Mouse (Mus musculus) left cerebral cortex, postnatal 36 days (tissue): ENCODE measurements at regions not wholly inside any gene's neighbourhood (a gene's known extent, or its start where the extent isn't known, plus 50 kb on each side); places are given as distances from the start of the nearest gene placed in this dataset.

Experiments
- DNase-seq, 2 experiments: peaks; one replicate each; pipeline ENCODE4 v3.0.0; 2021 to 2022; ENCODE audit warnings: low spot score in 2 of 2, mixed read lengths in 1 of 2
- intact Hi-C: fragments of 180-260 bp; cut with DNase I; formaldehyde crosslinking; loops from one replicate; pipeline ENCODE4 v1.15.1; 2025

GRCm38 (mm10) chr3:41857446-41857845, 115.0 kb downstream of the D3Ertd751e start:
- no peak for DNase-seq
- intact Hi-C loops: no loop called here

GRCm38 (mm10) chr3:41862674-41863073, 120.3 kb downstream of the D3Ertd751e start:
- intact Hi-C loops: no loop called here
- DNase-seq: no peak

- intact Hi-C loops: no loop called here
- no peak for DNase-seq
Measured at GRCm38 (mm10) chr3:41908952-41909351, 166.5 kb downstream of the D3Ertd751e start.

- intact Hi-C loops: no loop called here
- DNase-seq: no peak
Measured at GRCm38 (mm10) chr3:41913190-41913589, 170.8 kb downstream of the D3Ertd751e start.

- DNase-seq: peak in 1 of 2 experiments; percentile 10
- intact Hi-C loops: no loop called here
Measured at GRCm38 (mm10) chr3:41939843-41940242, 197.4 kb downstream of the D3Ertd751e start.

GRCm38 (mm10) chr3:41942964-41943363, 200.6 kb downstream of the D3Ertd751e start:
- intact Hi-C loops: no loop called here
- no peak for DNase-seq

GRCm38 (mm10) chr3:41949404-41949803, 207.0 kb downstream of the D3Ertd751e start:
- intact Hi-C loops: no loop called here
- DNase-seq: no peak

GRCm38 (mm10) chr3:41957385-41957784, 215.0 kb downstream of the D3Ertd751e start:
- intact Hi-C loops: no loop called here
- no peak for DNase-seq

GRCm38 (mm10) chr3:41960209-41960608, 217.8 kb downstream of the D3Ertd751e start:
- DNase-seq: no peak
- intact Hi-C loops: no loop called here

GRCm38 (mm10) chr3:41962923-41963322, 220.5 kb downstream of the D3Ertd751e start:
- DNase-seq: peak in 1 of 2 experiments; percentile 7
- intact Hi-C loops: no loop called here

- intact Hi-C loops: no loop called here
- peak in 1 of 2 experiments; percentile 5 for DNase-seq
Measured at GRCm38 (mm10) chr3:42006672-42007265, 264.4 kb downstream of the D3Ertd751e start.

GRCm38 (mm10) chr3:42023187-42023586, 280.8 kb downstream of the D3Ertd751e start:
- intact Hi-C loops: no loop called here
- no peak for DNase-seq

- DNase-seq: no peak
- intact Hi-C loops: no loop called here
Measured at GRCm38 (mm10) chr3:42039632-42040031, 297.2 kb downstream of the D3Ertd751e start.

GRCm38 (mm10) chr3:42040270-42040812, 297.9 kb downstream of the D3Ertd751e start:
- intact Hi-C loops: no loop called here
- DNase-seq: no peak

- intact Hi-C loops: no loop called here
Measured at GRCm38 (mm10) chr3:42040959-42041358, 298.5 kb downstream of the D3Ertd751e start.

GRCm38 (mm10) chr3:42057286-42057868, 315.0 kb downstream of the D3Ertd751e start:
- no peak for DNase-seq
- intact Hi-C loops: no loop called here

More at GRCm38 (mm10) chr3:42040959-42041358, 298.5 kb downstream of the D3Ertd751e start:
- no peak for DNase-seq

- DNase-seq: no peak
Measured at GRCm38 (mm10) chr3:42065093-42065935, 322.9 kb downstream of the D3Ertd751e start.

GRCm38 (mm10) chr3:42065962-42066361, 323.6 kb downstream of the D3Ertd751e start:
- DNase-seq: no peak
- intact Hi-C loops: no loop called here

More at GRCm38 (mm10) chr3:42065093-42065935, 322.9 kb downstream of the D3Ertd751e start:
- intact Hi-C loops: no loop called here

- DNase-seq: no peak
- intact Hi-C loops: no loop called here
Measured at GRCm38 (mm10) chr3:42067036-42067435, 324.6 kb downstream of the D3Ertd751e start.

GRCm38 (mm10) chr3:42074532-42075287, 332.3 kb downstream of the D3Ertd751e start:
- DNase-seq: peak in 1 of 2 experiments; percentile 26
- intact Hi-C loops: no loop called here
